Mouse (Mus musculus) liver, embryonic 14.5 days (tissue): ENCODE results near the gene Plekhg2.

Experiments
- CTCF ChIP-seq: IDR thresholded peaks from 2 replicates; pipeline ENCODE4 v1.5.1; 2016; ENCODE audit warnings: antibody characterized with exemption, low read depth, control low read depth
- EP300 ChIP-seq: IDR thresholded peaks from 2 replicates; pipeline ENCODE4 v1.6.1; 2016; ENCODE audit warnings: antibody characterized with exemption, low read depth

- TF ChIP-seq CTCF (no peak), EP300 (no peak)
Measured at GRCm38 (mm10) chr7:28325293-28325692, 47.1 kb downstream of the Plekhg2 start.
